Mouse (Mus musculus): Measurements from ENCODE around the gene Adk.

- TF ChIP-seq CTCF (IDR thresholded peaks at IDR 0.05; ENCODE audit: control insufficient read depth, insufficient read depth, insufficient replicate concordance, low read depth, low read length), result no peak
- TF ChIP-seq POLR2A (IDR thresholded peaks at IDR 0.05; ENCODE audit: control insufficient read depth, low read depth, low read length), result no peak
These were observed 65.7 kb downstream of the Adk start for GRCm38 (mm10) chr14:21118095-21118494.
